Mouse (Mus musculus) kidney, postnatal 0 days (tissue): ENCODE results near the gene Nras. TPM values are rescaled to one million over a fixed set of nuclear protein-coding genes. Genes with fewer than 3 reads are reported as not detected.

ENCODE experiments used
- ATAC-seq: fragments of 200-750 bp; cut with Nextera tagmentation; replicated peaks from 2 replicates; pipeline ENCODE4 v1.8.0; 2017; ENCODE audit warnings: low read depth, moderate number of reproducible peaks, moderate TSS enrichment, moderate library complexity; ENCODE audit not compliant: low FRiP score
- DNase-seq: peaks from one replicate; pipeline ENCODE4 v3.0.0-alpha.2; 2016; ENCODE audit warnings: low spot score
- H3K27ac ChIP-seq: fragments of 300-500 bp; sonication (generic); 2 replicates; pipeline ENCODE4 v1.5.1; 2014; ENCODE audit warnings: mild to moderate bottlenecking
- H3K27me3 ChIP-seq: fragments of 300-500 bp; sonication (generic); 2 replicates; pipeline ENCODE4 v1.6.1; 2014; ENCODE audit warnings: low read length, mixed read lengths; ENCODE audit not compliant: insufficient read depth
- H3K36me3 ChIP-seq: fragments of 300-500 bp; sonication (generic); 2 replicates; pipeline ENCODE4 v1.6.1; 2014; ENCODE audit warnings: low read length, mixed read lengths; ENCODE audit not compliant: insufficient read depth
- H3K4me1 ChIP-seq: fragments of 300-500 bp; sonication (generic); replicated peaks from 2 replicates; pipeline ENCODE4 v1.6.1; 2014; ENCODE audit warnings: antibody characterized with exemption, low read length, mixed read lengths; ENCODE audit not compliant: insufficient read depth
- H3K4me2 ChIP-seq: fragments of 300-500 bp; sonication (generic); 2 replicates; pipeline ENCODE4 v1.6.1; 2014; ENCODE audit warnings: mild to moderate bottlenecking, low read length, moderate library complexity, mixed read lengths
- H3K4me3 ChIP-seq: fragments of 300-500 bp; sonication (generic); replicated peaks from 2 replicates; pipeline ENCODE4 v1.5.1; 2014; ENCODE audit warnings: low read depth, low read length
- H3K9ac ChIP-seq: fragments of 300-500 bp; sonication (generic); 2 replicates; pipeline ENCODE4 v1.6.1; 2014; ENCODE audit warnings: low read depth, low read length
- H3K9me3 ChIP-seq: fragments of 300-500 bp; sonication (generic); replicated peaks from 2 replicates; pipeline ENCODE4 v1.6.1; 2016; ENCODE audit warnings: low read length, inconsistent platforms, mixed read lengths
- CTCF ChIP-seq: IDR thresholded peaks from 2 replicates; pipeline ENCODE4 v1.5.1; 2016; ENCODE audit warnings: antibody characterized with exemption, low read depth, mild to moderate bottlenecking, moderate library complexity
- WGBS: fragments of 180-500 bp; shearing (Covaris S2); extraction: QIAGEN DNeasy Blood & Tissue Kit; methylation state at CpG from one replicate; pipeline ENCODE4 v1.1.7; 2014; 5-methylcytosine and 5-hydroxymethylcytosine counted together
- polyA plus RNA-seq: library from polyadenylated mRNA; unstranded; fragments of >200 nt; fragmentation: Nextera tagmentation; extraction: Ambion mirVana; gene quantifications from 2 replicates; pipeline ENCODE4 v1.2.1, GENCODE M21; 2015

Nras gene
- polyA plus RNA-seq, 1 experiment from 2014 or later = 53.2 TPM

DNA sequence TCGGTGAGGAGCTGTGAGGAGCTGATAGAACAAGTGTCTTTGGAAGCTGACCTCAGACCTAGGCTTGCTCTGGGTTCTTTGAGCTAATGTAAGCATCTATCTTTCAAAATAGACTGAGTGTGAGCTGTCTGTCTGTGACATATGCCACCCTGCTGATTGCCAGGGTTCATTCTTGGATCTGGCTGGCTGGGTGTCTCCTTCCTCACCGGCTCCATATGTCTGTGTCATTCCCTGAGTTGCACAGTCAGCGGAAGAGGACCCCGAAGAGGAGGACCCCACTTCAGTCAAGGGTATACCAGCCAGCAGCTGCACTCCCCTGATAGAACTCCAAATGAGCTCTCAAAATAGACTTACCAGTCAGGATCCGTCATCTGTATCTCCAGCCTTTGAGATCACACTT is 24.7 kb downstream of the Nras start:
- H3K4me3 ChIP-seq = no peak overlapping the region
- no peaks in the 10 kb centered on the region for H3K27me3 ChIP-seq
- H3K27ac ChIP-seq = no peak overlapping the region
- H3K9ac ChIP-seq = no peak overlapping the region
- no peak for TF ChIP-seq CTCF
- no peaks in the 10 kb centered on the region for H3K36me3 ChIP-seq
- no peaks in the 10 kb centered on the region for H3K4me1 ChIP-seq
- no peaks in the 10 kb centered on the region for H3K9me3 ChIP-seq
- no peak overlapping the region for H3K4me2 ChIP-seq
- WGBS = 82% methylated on average over 5 of the region's 5 CpGs
- DNase-seq (no peak), ATAC-seq (no peak)

DNA sequence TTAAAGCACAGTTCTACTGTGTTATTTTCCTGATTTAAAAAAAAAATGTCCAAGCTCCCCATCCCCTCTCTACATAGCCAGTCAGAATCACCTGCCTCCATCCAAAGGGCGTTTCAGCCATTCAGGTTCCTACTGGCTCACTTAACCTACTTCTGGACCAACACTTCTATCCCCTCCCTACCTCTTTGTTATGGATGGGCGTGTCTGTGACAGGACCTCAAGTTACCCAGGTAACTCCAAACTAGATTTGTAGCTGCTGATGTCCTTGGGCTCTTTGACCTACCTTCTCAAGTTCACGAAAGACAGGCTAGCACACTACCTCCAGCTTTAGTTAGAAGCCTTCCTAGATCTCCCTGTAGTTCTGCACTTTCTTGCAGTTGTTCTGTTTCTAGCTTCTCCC is 27.9 kb downstream of the Nras start:
- Histone ChIP-seq H3K4me2 (no peak overlapping the region), H3K4me3 (no peak overlapping the region), H3K4me1 (no peaks in the 10 kb centered on the region), H3K27me3 (no peaks in the 10 kb centered on the region), H3K36me3 (no peaks in the 10 kb centered on the region), H3K9ac (no peak overlapping the region), H3K9me3 (no peaks in the 10 kb centered on the region), H3K27ac (no peak overlapping the region)
- no peak for ATAC-seq
- DNase-seq = no peak
- 76% methylated on average over 3 of the region's 3 CpGs for WGBS
- no peak for TF ChIP-seq CTCF

DNA sequence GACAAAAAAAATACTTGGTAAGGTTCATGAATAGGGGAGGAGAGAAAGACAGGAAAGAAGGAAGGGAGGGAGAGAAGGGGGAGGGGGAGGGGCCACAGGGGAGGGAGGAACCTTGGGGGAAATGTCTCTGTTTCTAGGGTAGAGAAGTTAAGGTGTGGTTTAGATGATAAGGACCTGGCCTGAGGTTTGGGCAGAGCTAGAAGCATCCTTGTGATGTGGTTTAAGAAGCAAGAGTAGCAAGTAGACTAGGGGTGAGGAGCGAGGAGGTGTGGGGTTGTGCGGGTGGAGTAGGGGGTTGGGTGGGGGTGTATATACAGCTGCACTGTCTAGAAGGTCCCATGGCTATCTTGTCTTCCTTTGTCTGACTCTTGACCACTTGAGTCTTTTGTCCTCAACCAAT is 33.7 kb downstream of the Nras start:
- H3K9ac ChIP-seq = no peak overlapping the region
- no peaks in the 10 kb centered on the region for H3K27me3 ChIP-seq
- H3K36me3 ChIP-seq = no peaks in the 10 kb centered on the region
- no peak overlapping the region for H3K4me2 ChIP-seq
- no peaks in the 10 kb centered on the region for H3K4me1 ChIP-seq
- 100% methylated on average over 2 of the region's 2 CpGs for WGBS
- no peak overlapping the region for H3K27ac ChIP-seq
- H3K9me3 ChIP-seq = no peaks in the 10 kb centered on the region
- DNase-seq = no peak
- H3K4me3 ChIP-seq = no peak overlapping the region
- ATAC-seq = no peak
- TF ChIP-seq CTCF = no peak

DNA sequence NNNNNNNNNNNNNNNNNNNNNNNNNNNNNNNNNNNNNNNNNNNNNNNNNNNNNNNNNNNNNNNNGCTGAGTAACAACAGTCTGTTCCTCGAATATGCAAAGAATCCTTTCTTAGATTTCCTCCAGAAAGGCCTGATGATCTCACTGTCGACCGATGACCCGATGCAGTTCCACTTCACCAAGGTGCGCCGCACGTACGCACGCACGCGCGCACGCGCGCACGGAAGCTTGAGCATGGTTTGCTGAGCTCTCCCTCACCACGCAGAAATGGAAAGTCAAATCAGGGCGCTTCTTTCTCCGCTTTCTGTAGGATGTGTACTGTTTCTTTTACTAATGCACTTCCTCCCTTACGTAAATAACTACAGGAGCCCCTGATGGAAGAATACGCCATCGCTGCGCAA is 40.6 kb downstream of the Nras start:
- no peak overlapping the region for H3K27ac ChIP-seq
- no peak for TF ChIP-seq CTCF
- H3K4me3 ChIP-seq = no peak overlapping the region
- DNase-seq (no peak), ATAC-seq (no peak)
- no peak overlapping the region for H3K9ac ChIP-seq
- WGBS = 83% methylated on average over 23 of the region's 23 CpGs
- no peaks in the 10 kb centered on the region for H3K9me3 ChIP-seq
- no peaks in the 10 kb centered on the region for H3K36me3 ChIP-seq
- no peaks in the 10 kb centered on the region; the same call in 1 of the 2 replicates for H3K4me1 ChIP-seq
- no peak overlapping the region for H3K4me2 ChIP-seq
- H3K27me3 ChIP-seq = no peaks in the 10 kb centered on the region

DNA sequence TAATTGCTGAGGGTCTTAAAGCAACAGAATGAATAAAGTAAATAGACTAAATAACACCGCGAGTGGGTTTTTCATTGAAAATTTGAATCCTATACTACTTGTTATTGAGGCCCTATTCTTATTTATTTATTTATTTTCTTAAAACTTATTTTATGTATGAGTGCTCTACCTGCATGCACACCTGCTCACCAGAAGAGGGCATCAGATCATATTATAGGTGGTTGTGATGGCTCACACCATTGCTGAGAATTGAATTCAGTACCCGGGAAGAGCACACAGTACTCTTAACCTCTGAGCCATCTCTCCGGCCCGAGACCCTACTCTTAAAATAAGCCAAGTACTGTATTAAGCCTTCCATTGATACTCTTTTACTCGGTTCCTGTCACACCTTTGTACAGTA is 41.6 kb downstream of the Nras start:
- WGBS = 87% methylated on average over 6 of the region's 6 CpGs
- H3K4me3 ChIP-seq = no peak overlapping the region
- peak; percentile 55 for TF ChIP-seq CTCF
- H3K9ac ChIP-seq = no peak overlapping the region
- no peaks in the 10 kb centered on the region; the same call in 1 of the 2 replicates for H3K4me1 ChIP-seq
- H3K27ac ChIP-seq = no peak overlapping the region
- DNase-seq (no peak), ATAC-seq (no peak)
- no peaks in the 10 kb centered on the region for H3K36me3 ChIP-seq
- H3K4me2 ChIP-seq = no peak overlapping the region
- H3K27me3 ChIP-seq = no peaks in the 10 kb centered on the region
- H3K9me3 ChIP-seq = no peaks in the 10 kb centered on the region

DNA sequence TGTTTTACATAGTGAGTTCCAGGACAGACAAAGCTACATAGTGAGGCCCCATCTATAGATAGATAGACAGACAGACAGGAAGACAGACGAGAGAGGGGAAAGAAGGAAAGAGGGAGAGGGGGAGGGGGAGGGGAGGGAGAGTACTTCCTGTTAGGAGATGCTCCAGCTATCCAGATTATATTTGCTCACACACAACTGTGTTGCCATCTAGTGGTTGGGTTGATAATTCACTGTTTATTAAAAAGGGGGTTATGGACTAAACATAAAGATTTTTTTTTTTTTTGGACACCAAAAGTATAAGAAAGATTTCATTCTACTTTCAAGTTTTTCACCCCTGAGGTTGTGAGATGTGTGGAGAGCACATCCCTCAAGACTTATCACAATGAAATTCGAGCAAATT is 42.6 kb downstream of the Nras start:
- H3K4me2 ChIP-seq = no peak overlapping the region
- 51% methylated on average over 2 of the region's 2 CpGs for WGBS
- H3K9me3 ChIP-seq = no peaks in the 10 kb centered on the region
- no peak overlapping the region for H3K27ac ChIP-seq
- H3K4me1 ChIP-seq = no peaks in the 10 kb centered on the region; the same call in 1 of the 2 replicates
- no peak for ATAC-seq
- TF ChIP-seq CTCF = peak; percentile 23; the same call in 1 of the 2 replicates
- H3K27me3 ChIP-seq = no peaks in the 10 kb centered on the region
- H3K9ac ChIP-seq = no peak overlapping the region
- H3K4me3 ChIP-seq = no peak overlapping the region
- no peak for DNase-seq
- H3K36me3 ChIP-seq = no peaks in the 10 kb centered on the region

DNA sequence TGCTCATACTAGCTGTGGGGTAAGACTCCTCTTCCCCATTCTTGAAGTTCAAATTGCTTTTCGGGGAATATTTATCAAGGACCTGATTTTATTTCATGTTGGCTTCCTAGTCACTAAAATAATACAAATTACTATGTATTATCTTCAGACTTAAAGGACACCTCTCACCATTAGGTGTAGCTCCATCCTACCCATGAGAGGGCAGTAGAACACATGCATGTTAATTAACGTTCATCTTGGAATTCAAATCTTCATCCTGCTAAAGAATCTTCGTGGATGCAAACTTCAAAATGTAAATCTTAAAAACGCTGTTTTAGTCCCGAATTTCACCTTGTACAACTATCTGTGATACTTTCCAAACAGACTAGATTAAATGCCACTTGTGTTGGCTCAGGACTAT is 43.1 kb downstream of the Nras start:
- Histone ChIP-seq H3K36me3 (no peaks in the 10 kb centered on the region), H3K9ac (no peak overlapping the region), H3K27ac (no peak overlapping the region), H3K4me2 (no peak overlapping the region), H3K27me3 (no peaks in the 10 kb centered on the region), H3K9me3 (no peaks in the 10 kb centered on the region), H3K4me3 (no peak overlapping the region), H3K4me1 (no peaks in the 10 kb centered on the region; the same call in 1 of the 2 replicates)
- no peak for ATAC-seq
- TF ChIP-seq CTCF = peak; percentile 50
- 51% methylated on average over 5 of the region's 5 CpGs for WGBS
- no peak for DNase-seq
